In the genomic region with DNA sequence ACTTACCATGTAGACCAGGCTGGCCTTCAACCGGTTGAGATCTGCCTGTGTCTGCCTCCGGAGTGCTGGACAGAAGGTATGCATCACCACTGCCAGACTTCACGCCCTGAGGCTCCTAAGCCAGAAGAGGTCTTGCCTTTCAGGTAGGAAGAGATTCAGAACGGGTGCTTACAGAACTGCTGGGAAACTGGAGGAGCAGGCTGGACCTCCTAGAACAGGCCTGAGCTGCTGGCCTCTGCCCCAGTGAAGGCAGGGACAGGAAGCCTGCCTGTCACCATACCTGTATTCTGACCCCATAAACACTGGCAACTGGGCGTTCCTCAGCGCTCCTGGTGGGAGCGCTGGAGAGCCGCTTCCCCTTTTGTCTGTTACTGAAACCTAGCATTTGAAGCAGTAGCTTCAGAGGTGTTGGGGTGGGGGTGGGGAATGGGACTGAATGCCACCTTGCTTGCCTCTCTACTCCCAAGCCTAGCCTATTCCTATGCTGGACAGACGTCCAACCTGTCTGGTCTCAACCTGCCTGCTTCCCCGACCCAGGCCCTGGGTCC, we compare ENCODE assay signal across 25 mouse cellular contexts. TPM values are rescaled to one million over a fixed set of nuclear protein-coding genes. Genes with fewer than 3 reads are reported as not detected.
DNase-seq lines count a peak whose midpoint lies in the region; ATAC-seq and TF ChIP-seq lines count a peak whose summit lies in the region.
"Had no signal": no experiment of that assay in that cellular context is flagged by ENCODE, and none has a peak within 500 bp of the region (broad histone marks: within the 10 kb centered on the region; RNA-seq: fewer than 3 reads in every experiment).

No protein-coding gene starts in this region.

- no peaks in the 10 kb centered on the region for H3K4me1 ChIP-seq in intestine, postnatal 0 days (replicated peaks; ENCODE audit: control insufficient read depth, insufficient read depth, low read length)
- peaks cover 15% of the 10 kb centered on the region; the same call in 1 of the 2 replicates for H3K4me1 ChIP-seq in intestine, embryonic 16.5 days (ENCODE audit: control insufficient read depth, insufficient read depth, low read length)
- peaks cover 12% of the 10 kb centered on the region for H3K4me1 ChIP-seq in ES-Bruce4 (ENCODE audit: control insufficient read depth, insufficient read depth, low read length)
- H3K4me1 ChIP-seq in kidney, embryonic 16.5 days (ENCODE audit: insufficient read depth, low read length) = peaks cover 35% of the 10 kb centered on the region

- no peak overlapping the region for H3K4me3 ChIP-seq in intestine, postnatal 0 days (ENCODE audit: low read depth, low read length)
- H3K4me3 ChIP-seq in intestine, embryonic 16.5 days (ENCODE audit: low read length) = no peak overlapping the region
- no peak overlapping the region; the same call in 1 of the 2 replicates for H3K4me3 ChIP-seq in ES-Bruce4 (ENCODE audit: low read depth, low read length)
- H3K4me3 ChIP-seq in kidney, embryonic 16.5 days (ENCODE audit: low read length) = no peak overlapping the region
- H3K4me3 ChIP-seq: embryonic facial prominence, embryonic 15.5 days; forebrain, embryonic 12.5 days; heart, embryonic 12.5 days; hindbrain, embryonic 12.5 days; left cerebral cortex, adult 2 months; neural tube, embryonic 15.5 days; stomach, embryonic 15.5 days had no signal

- H3K36me3 ChIP-seq in intestine, postnatal 0 days (ENCODE audit: control insufficient read depth, insufficient read depth) = no peaks in the 10 kb centered on the region
- H3K36me3 ChIP-seq in intestine, embryonic 16.5 days (ENCODE audit: control insufficient read depth, insufficient read depth, low read length) = no peaks in the 10 kb centered on the region
- no peaks in the 10 kb centered on the region for H3K36me3 ChIP-seq in ES-Bruce4 (ENCODE audit: control insufficient read depth, insufficient read depth, low read length, poor library complexity, severe bottlenecking)
- no peaks in the 10 kb centered on the region for H3K36me3 ChIP-seq in kidney, embryonic 16.5 days (ENCODE audit: insufficient read depth, low read length)
- H3K36me3 ChIP-seq: embryonic facial prominence, embryonic 15.5 days; forebrain, embryonic 12.5 days; heart, embryonic 12.5 days; hindbrain, embryonic 12.5 days; neural tube, embryonic 15.5 days; stomach, embryonic 15.5 days had no signal

- no peak for TF ChIP-seq EP300 in ES-Bruce4 (IDR thresholded peaks at IDR 0.05; ENCODE audit: insufficient read depth, low read depth, low read length)

- no peak overlapping the region for H3K27ac ChIP-seq in intestine, postnatal 0 days (ENCODE audit: low read depth, low read length)
- H3K27ac ChIP-seq in intestine, embryonic 16.5 days (ENCODE audit: low read length) = no peak overlapping the region
- peak overlapping the region; percentile 29; the same call in 1 of the 2 replicates for H3K27ac ChIP-seq in ES-Bruce4 (ENCODE audit: insufficient read depth, low read length)
- no peak overlapping the region for H3K27ac ChIP-seq in kidney, embryonic 16.5 days (ENCODE audit: low read length)
- H3K27ac ChIP-seq: embryonic facial prominence, embryonic 15.5 days; forebrain, embryonic 12.5 days; hindbrain, embryonic 12.5 days; left cerebral cortex, adult 2 months; liver, embryonic 14.5 days; neural tube, embryonic 15.5 days; stomach, embryonic 15.5 days had no signal

- peak; percentile 11; the same call in 1 of the 2 replicates for TF ChIP-seq CTCF in intestine, postnatal 0 days (IDR thresholded peaks at IDR 0.05; ENCODE audit: low read depth)
- peak; percentile 28 for TF ChIP-seq CTCF in ES-Bruce4 (IDR thresholded peaks at IDR 0.05; ENCODE audit: low read depth, low read length)

- H3K9ac ChIP-seq in intestine, postnatal 0 days (ENCODE audit: low read depth, low read length) = no peak overlapping the region
- H3K9ac ChIP-seq in intestine, embryonic 16.5 days (ENCODE audit: low read depth, low read length) = no peak overlapping the region
- peak overlapping the region; percentile 59 for H3K9ac ChIP-seq in ES-Bruce4 (ENCODE audit: low read depth, poor library complexity, severe bottlenecking)
- no peak overlapping the region for H3K9ac ChIP-seq in kidney, embryonic 16.5 days (replicated peaks; ENCODE audit: low read length)
- H3K9ac ChIP-seq: embryonic facial prominence, embryonic 15.5 days; forebrain, embryonic 12.5 days; heart, embryonic 12.5 days; hindbrain, embryonic 12.5 days; liver, embryonic 14.5 days; neural tube, embryonic 15.5 days; stomach, embryonic 15.5 days had no signal

- ATAC-seq in intestine, postnatal 0 days = no peak
- no peak for ATAC-seq in intestine, embryonic 16.5 days
- ATAC-seq in kidney, embryonic 16.5 days (ENCODE audit: low FRiP score, low TSS enrichment) = no peak
- ATAC-seq: inflammation-experienced regulatory T-cells, adult 6 months; midbrain, embryonic 16.5 days had no signal

- DNase-seq in B cell, adult 2 months = peak; percentile 52 to 53
- peak; percentile 61 for DNase-seq in fat pad, adult 2 months (ENCODE audit: extremely low read depth, low read depth, low spot score)
- no peak for DNase-seq in right cerebral cortex, adult 18-20 months
- DNase-seq: adrenal gland, postnatal 10 days; embryo, embryonic 11 days; gastrocnemius, postnatal 36 days; heart, postnatal 14 days; kidney, adult 9 months; kidney, postnatal 36 days; layer of hippocampus, adult 9-11 months; right cerebral cortex, postnatal 25 days had no signal

- TF ChIP-seq POLR2A in ES-Bruce4 (IDR thresholded peaks at IDR 0.05; ENCODE audit: insufficient read depth, low read length) = no peak

- no peak overlapping the region for H3K4me2 ChIP-seq in intestine, postnatal 0 days (replicated peaks; ENCODE audit: low read depth)
- no peak overlapping the region for H3K4me2 ChIP-seq in intestine, embryonic 16.5 days (ENCODE audit: low read depth, low read length)
- no peak overlapping the region for H3K4me2 ChIP-seq in kidney, embryonic 16.5 days (replicated peaks; ENCODE audit: low read depth, low read length)
- H3K4me2 ChIP-seq: embryonic facial prominence, embryonic 15.5 days; forebrain, embryonic 12.5 days; heart, embryonic 12.5 days; hindbrain, embryonic 12.5 days; neural tube, embryonic 15.5 days; stomach, embryonic 15.5 days had no signal

- H3K9me3 ChIP-seq in intestine, postnatal 0 days (ENCODE audit: control insufficient read depth) = no peaks in the 10 kb centered on the region
- H3K9me3 ChIP-seq in intestine, embryonic 16.5 days (ENCODE audit: control insufficient read depth, low read length) = no peaks in the 10 kb centered on the region
- H3K9me3 ChIP-seq in ES-Bruce4 (replicated peaks; ENCODE audit: control insufficient read depth, insufficient read depth, low read length, poor library complexity, severe bottlenecking) = no peaks in the 10 kb centered on the region
- no peaks in the 10 kb centered on the region for H3K9me3 ChIP-seq in kidney, embryonic 16.5 days (ENCODE audit: low read length)
- H3K9me3 ChIP-seq: embryonic facial prominence, embryonic 15.5 days; forebrain, embryonic 12.5 days; heart, embryonic 12.5 days; hindbrain, embryonic 12.5 days; neural tube, embryonic 15.5 days; stomach, embryonic 15.5 days had no signal

- no peaks in the 10 kb centered on the region for H3K27me3 ChIP-seq in intestine, postnatal 0 days (replicated peaks; ENCODE audit: control insufficient read depth, insufficient read depth, low read length)
- no peaks in the 10 kb centered on the region for H3K27me3 ChIP-seq in intestine, embryonic 16.5 days (replicated peaks; ENCODE audit: control insufficient read depth, insufficient read depth, low read length)
- H3K27me3 ChIP-seq in ES-Bruce4 (ENCODE audit: control insufficient read depth, insufficient read depth, low read length, poor library complexity, severe bottlenecking) = no peaks in the 10 kb centered on the region
- no peaks in the 10 kb centered on the region for H3K27me3 ChIP-seq in kidney, embryonic 16.5 days (ENCODE audit: insufficient read depth, low read length)
- H3K27me3 ChIP-seq: embryonic facial prominence, embryonic 15.5 days; heart, embryonic 12.5 days; stomach, embryonic 15.5 days had no signal

- 68% methylated on average over 10 of the region's 10 CpGs for WGBS in intestine, postnatal 0 days
- 68% methylated on average over 10 of the region's 10 CpGs for WGBS in intestine, embryonic 16.5 days
- 64% methylated on average over 10 of the region's 10 CpGs for WGBS in kidney, embryonic 16.5 days

RNA-seq across cellular contexts. Expression of gene Hmga1, which starts 4.8 kb away (rescaled TPM):
- 108 and 116 TPM in 2 replicates for polyA plus RNA-seq in intestine, postnatal 0 days (2015; fragmentation: Nextera tagmentation; extraction: Ambion mirVana)
- polyA plus RNA-seq in intestine, embryonic 16.5 days (2015; fragmentation: Nextera tagmentation; extraction: Ambion mirVana) = 286 and 319 TPM in 2 replicates
- 933 and 989 TPM in 2 replicates for polyA plus RNA-seq in ES-Bruce4 (2011; ENCODE audit: insufficient read depth, insufficient read length, low read depth, missing spikeins)
- 257 and 279 TPM in 2 replicates for polyA plus RNA-seq in kidney, embryonic 16.5 days (2015; fragmentation: Nextera tagmentation; extraction: Ambion mirVana)

RNA-seq across cellular contexts. Expression of gene AI413582, which starts 14.1 kb away (rescaled TPM):
- 80.3 and 83.0 TPM in 2 replicates for polyA plus RNA-seq in intestine, postnatal 0 days (2015; fragmentation: Nextera tagmentation; extraction: Ambion mirVana)
- polyA plus RNA-seq in intestine, embryonic 16.5 days (2015; fragmentation: Nextera tagmentation; extraction: Ambion mirVana) = 39.7 and 46.7 TPM in 2 replicates
- 14.4 and 16.8 TPM in 2 replicates for polyA plus RNA-seq in ES-Bruce4 (2011; ENCODE audit: insufficient read depth, insufficient read length, low read depth, missing spikeins)
- polyA plus RNA-seq in kidney, embryonic 16.5 days (2015; fragmentation: Nextera tagmentation; extraction: Ambion mirVana) = 20.2 and 23.4 TPM in 2 replicates

RNA-seq across cellular contexts. Expression of gene Grm4, which starts 30.3 kb away (rescaled TPM):
- 0.47 TPM in 2 replicates for polyA plus RNA-seq in intestine, postnatal 0 days (2015; fragmentation: Nextera tagmentation; extraction: Ambion mirVana)
- 0.40 and 0.44 TPM in 2 replicates for polyA plus RNA-seq in intestine, embryonic 16.5 days (2015; fragmentation: Nextera tagmentation; extraction: Ambion mirVana)
- 0.49 and 0.63 TPM in 2 replicates for polyA plus RNA-seq in ES-Bruce4 (2011; ENCODE audit: insufficient read depth, insufficient read length, low read depth, missing spikeins)
- 0.91 and 1.2 TPM in 2 replicates for polyA plus RNA-seq in kidney, embryonic 16.5 days (2015; fragmentation: Nextera tagmentation; extraction: Ambion mirVana)
